Mouse (Mus musculus) E14TG2a.4 (cell line): ENCODE measurements around the gene Pfdn6.

ENCODE experiments used
- H3K27me3 ChIP-seq: 2 replicates; pipeline ENCODE4 v1.6.1; 2014; ENCODE audit warnings: low read length, control low read depth; ENCODE audit not compliant: insufficient read depth
- H3K36me3 ChIP-seq: 2 replicates; pipeline ENCODE4 v1.6.1; 2014; ENCODE audit warnings: low read length, control low read depth; ENCODE audit not compliant: insufficient read depth
- H3K4me1 ChIP-seq: replicated peaks from 2 replicates; pipeline ENCODE4 v1.6.1; 2014; ENCODE audit warnings: low read depth, low read length, control low read depth
- H3K4me3 ChIP-seq: replicated peaks from 2 replicates; pipeline ENCODE4 v1.5.1; 2014; ENCODE audit warnings: mild to moderate bottlenecking, low read length
- H3K9me3 ChIP-seq: 2 replicates; pipeline ENCODE4 v1.6.1; 2014; ENCODE audit warnings: low read length, control low read depth
- CTCF ChIP-seq: conservative IDR thresholded peaks from 2 replicates; pipeline ENCODE4 v1.5.1; 2014; ENCODE audit warnings: low read length
- NANOG ChIP-seq: IDR thresholded peaks from 2 replicates; pipeline ENCODE4 v1.6.1; 2014; ENCODE audit warnings: borderline replicate concordance, low read length, mixed read lengths
- POU5F1 ChIP-seq: IDR thresholded peaks from 2 replicates; pipeline ENCODE4 v1.6.1; 2014; ENCODE audit warnings: low read length, borderline replicate concordance

The Pfdn6 gene

GRCm38 (mm10) chr17:33931159-33931866, 8.8 kb downstream of the Pfdn6 start:
- Histone ChIP-seq H3K9me3 (no peaks in the 10 kb centered on the region), H3K4me1 (peaks cover 71% of the 10 kb centered on the region), H3K36me3 (peaks cover 68% of the 10 kb centered on the region), H3K4me3 (peak overlapping the region; percentile 97), H3K27me3 (no peaks in the 10 kb centered on the region)
- TF ChIP-seq POU5F1 (no peak), NANOG (no peak), CTCF (no peak)

DNA sequence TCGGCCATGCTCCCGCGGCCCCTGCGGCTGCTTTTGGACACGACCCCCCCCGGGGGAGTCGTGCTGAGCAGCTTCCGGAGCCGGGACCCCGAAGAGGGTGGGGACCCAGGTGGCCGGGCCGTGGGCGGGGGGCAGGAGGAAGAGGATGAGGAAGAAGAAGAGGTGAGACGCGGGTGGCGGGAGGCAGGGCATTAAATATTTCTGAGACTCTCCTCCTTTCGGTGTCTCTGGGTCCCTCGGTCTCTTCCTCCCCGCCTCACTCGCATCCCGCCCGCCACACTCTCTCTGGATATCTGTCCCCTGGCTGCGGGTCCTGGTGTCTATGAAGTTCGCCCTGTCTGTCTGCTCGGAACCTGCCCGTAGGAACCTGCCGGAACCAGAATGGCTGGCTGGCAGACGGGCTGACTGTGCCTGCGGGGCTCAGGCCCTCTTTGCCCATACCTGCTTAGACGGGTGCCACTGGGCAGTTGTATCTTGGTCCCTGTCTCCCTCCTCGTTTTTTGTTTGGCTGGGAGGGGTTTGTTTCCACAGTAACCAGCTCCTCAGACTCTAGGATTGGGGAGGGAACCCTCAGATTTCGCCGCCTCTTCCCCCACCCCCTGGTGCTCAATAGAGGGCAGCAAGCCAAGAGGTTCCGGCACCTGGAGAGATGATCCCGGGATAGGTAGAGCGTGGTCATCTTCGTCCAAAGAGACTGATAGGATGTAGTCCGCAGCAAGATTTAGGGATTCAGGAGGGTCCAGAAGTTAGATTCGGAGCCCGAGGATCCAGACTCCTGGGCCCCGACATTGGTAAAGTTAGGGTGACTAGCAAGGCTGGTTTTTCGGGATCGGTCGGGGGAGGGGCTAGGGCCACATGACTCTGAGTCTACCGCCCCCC, 9.6 kb downstream of the Pfdn6 start:
- no peaks in the 10 kb centered on the region for H3K27me3 ChIP-seq
- peak overlapping the region; percentile 97 for H3K4me3 ChIP-seq
- TF ChIP-seq CTCF (no peak), NANOG (no peak), POU5F1 (no peak)
- peaks cover 69% of the 10 kb centered on the region for H3K36me3 ChIP-seq
- no peaks in the 10 kb centered on the region for H3K9me3 ChIP-seq
- peaks cover 71% of the 10 kb centered on the region for H3K4me1 ChIP-seq

DNA sequence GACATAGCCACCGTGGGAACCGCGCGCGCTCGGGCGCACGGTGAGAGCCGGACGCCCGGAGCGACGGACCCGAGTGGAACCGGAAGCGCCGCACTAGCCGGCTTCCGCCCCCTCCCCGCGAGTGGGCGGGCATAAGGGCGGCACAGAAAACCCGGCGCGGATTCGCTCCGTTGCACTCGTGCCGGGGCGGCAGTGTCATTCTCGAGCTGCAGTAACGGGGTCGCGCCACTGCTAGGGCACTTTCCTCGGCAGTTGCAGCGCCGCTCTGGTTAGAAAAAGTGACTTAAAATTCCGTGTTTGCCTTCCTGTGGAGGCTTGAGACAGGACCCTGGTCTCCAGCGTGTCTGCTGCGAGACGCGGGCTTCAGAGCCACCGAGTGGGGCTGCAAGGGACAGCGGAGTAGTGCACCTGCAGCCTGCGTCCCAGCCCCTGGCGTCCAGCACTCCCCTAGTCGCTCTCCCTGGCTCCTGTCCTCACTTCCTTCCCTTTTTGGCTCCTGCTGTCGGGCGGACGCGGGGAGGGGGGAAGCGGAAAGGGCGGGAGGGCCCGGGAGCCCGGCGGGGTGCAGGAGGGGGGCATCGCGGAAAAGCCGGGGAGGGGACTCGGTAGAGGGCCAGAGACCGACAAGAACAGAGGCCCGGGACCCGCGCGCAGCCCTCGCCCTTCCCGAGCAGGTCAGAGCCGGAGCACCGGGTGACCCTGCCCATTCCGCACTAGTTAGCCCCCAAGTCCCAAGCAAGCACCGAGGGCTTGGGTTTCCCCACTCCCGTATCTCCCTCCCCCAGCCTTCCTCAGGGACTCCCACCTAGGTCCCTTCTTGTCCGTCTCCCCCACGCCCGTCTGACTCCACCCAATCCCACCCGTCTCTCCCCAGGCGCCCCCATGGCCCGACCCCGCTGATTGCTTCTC, 10.5 kb downstream of the Pfdn6 start, which contains the start of gene Rgl2:
Rgl2 (plus strand) TSS at position 173 of the 909 bp plus-strand sequence.
- Histone ChIP-seq H3K9me3 (no peaks in the 10 kb centered on the region), H3K36me3 (peaks cover 64% of the 10 kb centered on the region), H3K4me1 (peaks cover 68% of the 10 kb centered on the region), H3K27me3 (no peaks in the 10 kb centered on the region), H3K4me3 (peak within 1 kb of the TSS; percentile 97)
- TF ChIP-seq CTCF (no peak), POU5F1 (no peak), NANOG (no peak)

- TF ChIP-seq CTCF, result no peak
- TF ChIP-seq POU5F1, result no peak
- Histone ChIP-seq H3K27me3 (no peaks in the 10 kb centered on the region), H3K4me1 (peaks cover 67% of the 10 kb centered on the region), H3K36me3 (peaks cover 60% of the 10 kb centered on the region), H3K9me3 (no peaks in the 10 kb centered on the region), H3K4me3 (peak overlapping the region; percentile 97)
Observed at GRCm38 (mm10) chr17:33928251-33928947, 11.7 kb downstream of the Pfdn6 start.

DNA sequence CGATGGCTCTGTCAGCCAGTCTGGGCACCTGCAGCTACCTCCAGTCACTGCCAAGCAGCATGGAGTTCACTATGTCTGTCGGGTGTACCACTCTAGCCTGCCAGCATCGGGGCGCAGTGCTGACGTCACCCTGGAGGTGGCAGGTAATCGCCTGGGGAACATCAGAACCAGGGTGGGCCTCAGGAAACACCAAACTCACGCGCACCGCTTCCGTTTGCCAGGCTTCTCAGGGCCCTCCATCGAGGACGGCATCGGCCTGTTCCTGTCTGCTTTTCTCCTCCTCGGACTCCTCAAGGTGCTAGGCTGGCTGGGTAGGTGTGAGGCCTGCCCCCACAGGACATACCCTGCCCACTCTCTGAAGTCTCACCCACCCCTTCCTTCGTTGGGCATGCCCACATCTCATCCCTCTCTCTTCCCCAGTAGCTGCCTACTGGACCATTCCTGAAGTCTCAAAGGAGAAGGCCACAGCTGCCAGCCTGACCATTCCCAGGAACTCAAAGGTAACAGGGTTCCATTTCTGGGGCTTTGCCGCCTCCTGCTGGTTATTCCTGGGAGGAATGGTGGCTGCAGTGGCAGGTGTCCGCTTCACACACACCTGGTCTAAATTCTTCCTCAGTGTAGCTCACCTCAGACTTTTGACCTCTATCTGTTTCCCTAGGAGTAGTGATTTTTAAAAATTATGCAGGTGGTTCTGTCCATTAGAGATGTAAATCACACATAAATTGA, 13.8 kb downstream of the Pfdn6 start:
- no peaks in the 10 kb centered on the region for H3K9me3 ChIP-seq
- H3K36me3 ChIP-seq, result peaks cover 59% of the 10 kb centered on the region
- H3K27me3 ChIP-seq, result no peaks in the 10 kb centered on the region
- H3K4me3 ChIP-seq, result peak overlapping the region; percentile 55
- peaks cover 59% of the 10 kb centered on the region for H3K4me1 ChIP-seq
- TF ChIP-seq CTCF (peak; percentile 64), NANOG (no peak)

- Histone ChIP-seq H3K36me3 (peaks cover 63% of the 10 kb centered on the region), H3K4me1 (peaks cover 61% of the 10 kb centered on the region), H3K9me3 (no peaks in the 10 kb centered on the region), H3K4me3 (peak overlapping the region; percentile 55), H3K27me3 (no peaks in the 10 kb centered on the region)
- TF ChIP-seq NANOG, result no peak
- peak; percentile 56 for TF ChIP-seq CTCF
Observed at GRCm38 (mm10) chr17:33925406-33926116, 14.6 kb downstream of the Pfdn6 start.
